Mouse (Mus musculus) monocyte, adult 5-6 weeks (primary cell): ENCODE measurements around the gene Zfp3. TPM values are rescaled to one million over a fixed set of nuclear protein-coding genes. Genes with fewer than 3 reads are reported as not detected.

Experiments used
- ATAC-seq: fragments of 153-309, 156-312 bp; replicated peaks from 2 replicates; pipeline ENCODE4 v1.8.0; 2017; ENCODE audit warnings: mild to moderate bottlenecking; ENCODE audit not compliant: low TSS enrichment, insufficient number of reproducible peaks, severe bottlenecking, poor library complexity, low FRiP score
- total RNA-seq: library from RNA; stranded (forward); fragments of 200-1000, 200-491, 200-594 nt; gene quantifications from 3 replicates; pipeline ENCODE4 v1.2.3, GENCODE M21; 2017

Zfp3 gene
- total RNA-seq, 1 experiment from 2014 or later, result 2.1 TPM

GRCm38 (mm10) chr11:70802208-70802864 lies 38.3 kb downstream of the Zfp3 start:
- no peak for ATAC-seq

- ATAC-seq, result no peak
Observed at GRCm38 (mm10) chr11:70802865-70803261, 38.9 kb downstream of the Zfp3 start.

DNA sequence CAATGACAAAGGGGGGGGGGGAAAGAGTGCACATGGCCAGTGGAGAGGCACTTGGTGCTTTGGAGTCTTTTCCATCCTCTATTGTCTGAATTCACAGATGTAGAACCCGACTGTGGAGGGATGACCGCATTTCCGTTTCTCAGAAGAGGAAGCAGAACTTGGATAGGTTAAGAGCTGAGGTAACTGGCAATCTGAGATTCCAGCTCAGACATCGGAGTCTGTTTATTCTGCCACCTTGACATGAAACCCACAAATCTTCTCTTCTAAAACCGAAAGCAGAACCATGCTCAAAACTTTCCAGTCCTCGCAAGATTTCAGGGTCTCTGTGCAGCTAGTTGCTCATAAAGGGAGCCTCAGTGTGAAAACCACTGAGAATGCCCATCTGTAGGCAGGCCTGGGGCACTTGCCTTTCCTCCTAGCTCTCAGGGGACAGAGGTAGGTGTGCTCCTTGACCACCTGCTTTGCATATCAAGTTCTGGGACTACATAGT lies 39.7 kb downstream of the Zfp3 start:
- peak; percentile 69 for ATAC-seq

GRCm38 (mm10) chr11:70804395-70804794 lies 40.4 kb downstream of the Zfp3 start:
- ATAC-seq, result no peak

- no peak for ATAC-seq
Observed at GRCm38 (mm10) chr11:70805641-70806175, 41.7 kb downstream of the Zfp3 start.

GRCm38 (mm10) chr11:70806697-70807096 lies 42.7 kb downstream of the Zfp3 start:
- ATAC-seq, result no peak

GRCm38 (mm10) chr11:70807630-70808029 lies 43.6 kb downstream of the Zfp3 start:
- ATAC-seq, result no peak

DNA sequence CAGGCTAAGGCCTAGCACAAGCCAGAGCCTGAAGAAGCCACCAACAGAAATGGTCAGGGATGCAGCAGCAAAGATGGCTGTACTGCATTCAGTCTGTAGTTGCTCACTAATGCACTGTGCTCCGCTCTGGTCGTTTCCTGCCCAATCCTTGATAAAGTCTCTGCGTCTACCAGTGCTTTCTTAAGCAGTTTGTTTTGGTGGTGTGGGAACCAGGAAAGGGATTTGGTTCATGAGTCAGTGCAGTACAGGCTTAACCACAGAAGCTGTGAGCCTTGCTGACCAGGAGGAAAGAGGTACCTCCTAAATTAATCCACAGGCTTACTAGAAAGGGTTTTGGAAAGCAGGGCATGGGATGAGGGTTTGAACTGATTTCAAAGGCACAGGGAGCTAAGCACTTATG lies 44.1 kb downstream of the Zfp3 start:
- no peak for ATAC-seq

DNA sequence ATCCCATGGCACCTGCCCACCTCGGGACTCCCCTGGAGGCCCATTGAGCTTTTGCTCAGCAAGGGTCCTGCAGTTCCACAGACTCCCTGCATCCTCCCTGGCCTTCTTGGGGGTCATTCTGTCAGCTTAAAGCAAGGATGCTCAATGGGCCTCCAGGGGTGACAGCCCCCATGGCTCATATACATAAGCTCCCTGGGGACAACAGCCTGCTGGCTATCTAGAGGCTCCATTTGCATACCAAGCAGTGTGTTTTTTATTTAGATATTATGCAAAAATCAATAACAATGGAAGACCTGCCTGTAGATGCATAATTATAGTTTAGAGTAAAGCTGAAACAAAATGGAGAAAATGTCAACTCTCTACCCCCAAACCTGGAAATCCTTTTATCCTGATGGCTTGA lies 45.0 kb downstream of the Zfp3 start:
- ATAC-seq, result no peak

DNA sequence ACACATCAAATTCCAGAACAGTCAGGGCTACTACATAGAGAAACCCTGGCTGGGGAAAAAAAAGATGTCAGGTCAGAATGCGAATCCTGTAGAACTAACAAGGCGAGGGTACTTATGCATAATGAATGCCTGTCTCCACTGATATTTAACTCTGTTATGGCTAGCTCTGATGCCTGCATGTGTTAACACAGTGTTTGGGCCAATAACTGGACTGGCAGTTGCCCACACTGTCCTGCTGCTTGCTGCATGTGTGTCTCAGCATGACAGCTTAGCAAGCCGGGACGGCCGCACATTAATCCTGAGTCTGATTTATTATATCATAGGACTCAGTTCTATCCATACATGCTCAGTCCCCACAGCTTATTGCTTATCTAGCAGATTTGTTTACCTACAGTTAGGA lies 47.0 kb downstream of the Zfp3 start:
- no peak for ATAC-seq

GRCm38 (mm10) chr11:70811471-70812240 lies 47.6 kb downstream of the Zfp3 start:
- ATAC-seq, result no peak

DNA sequence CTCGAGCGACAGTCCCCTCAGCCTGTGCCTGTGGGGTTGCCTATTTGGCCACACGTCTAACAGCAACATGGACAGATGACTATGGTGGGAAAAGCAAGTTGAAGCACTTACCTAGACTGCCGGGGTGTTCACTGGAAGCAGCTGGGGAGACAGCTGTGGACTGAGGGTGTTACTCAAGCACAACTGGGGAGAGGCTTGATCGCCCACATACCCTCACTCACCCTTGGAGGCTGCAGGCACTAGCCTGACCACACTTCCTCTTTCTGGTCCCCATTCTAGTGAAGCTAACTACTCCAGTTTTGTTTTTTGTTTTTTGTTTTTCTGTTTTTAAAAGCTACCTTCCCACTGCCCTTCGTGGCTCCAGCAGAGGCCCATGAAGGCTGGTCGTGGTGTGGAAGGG lies 48.4 kb downstream of the Zfp3 start, which contains the start of gene Scimp:
Gene Scimp (minus strand): TSS at position 222 of the 400 bp plus-strand sequence.
- peak; percentile 62 for ATAC-seq

DNA sequence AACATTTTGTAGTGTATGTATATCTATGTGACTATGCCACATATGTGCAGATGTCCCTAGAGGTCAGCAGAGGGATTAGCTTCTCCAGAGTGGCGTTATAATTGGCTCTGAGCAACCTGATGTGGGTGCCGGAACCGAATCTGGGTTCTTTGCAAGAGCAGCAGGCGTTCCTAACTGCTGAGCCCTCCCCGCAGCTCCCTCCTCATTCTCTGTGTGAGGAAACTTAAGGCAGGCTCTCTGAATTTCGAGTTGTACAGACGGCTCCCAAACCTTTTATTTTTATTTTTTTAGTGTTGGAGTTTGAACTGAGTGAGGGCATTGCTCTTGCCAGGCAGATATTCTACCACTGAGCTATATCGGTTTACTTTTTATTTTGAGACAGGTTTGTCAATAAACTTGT lies 51.1 kb downstream of the Zfp3 start:
- ATAC-seq, result no peak

DNA sequence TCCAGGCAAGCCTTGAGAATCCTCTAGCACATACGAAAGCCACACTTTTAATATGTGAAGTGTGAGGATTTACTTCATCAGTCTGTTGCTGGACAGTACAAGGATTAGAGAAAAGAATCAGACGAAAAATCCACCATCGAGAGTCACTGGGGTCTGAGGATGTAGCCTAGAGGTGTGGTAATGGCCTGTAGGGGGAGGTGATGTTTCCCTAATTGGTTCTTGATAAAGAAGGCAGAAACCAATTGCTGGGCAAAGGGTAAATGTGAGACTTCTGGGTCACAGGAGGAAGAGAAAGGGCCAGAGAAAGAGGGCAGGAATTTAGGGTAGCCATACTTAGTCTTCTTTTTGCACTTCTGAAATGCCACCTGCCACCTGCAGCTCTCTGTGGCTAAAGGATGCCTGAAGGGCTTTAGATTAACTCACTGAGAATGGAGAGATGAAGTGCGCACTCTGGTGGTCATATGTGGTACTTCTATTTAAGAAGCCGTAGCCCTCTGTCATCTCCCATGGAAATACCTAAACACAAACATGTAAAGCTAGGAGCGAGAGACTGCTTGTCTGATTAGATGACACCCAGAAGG lies 51.6 kb downstream of the Zfp3 start:
- peak; percentile 86 for ATAC-seq

- ATAC-seq, result no peak
Observed at GRCm38 (mm10) chr11:70816770-70817169, 52.8 kb downstream of the Zfp3 start.

DNA sequence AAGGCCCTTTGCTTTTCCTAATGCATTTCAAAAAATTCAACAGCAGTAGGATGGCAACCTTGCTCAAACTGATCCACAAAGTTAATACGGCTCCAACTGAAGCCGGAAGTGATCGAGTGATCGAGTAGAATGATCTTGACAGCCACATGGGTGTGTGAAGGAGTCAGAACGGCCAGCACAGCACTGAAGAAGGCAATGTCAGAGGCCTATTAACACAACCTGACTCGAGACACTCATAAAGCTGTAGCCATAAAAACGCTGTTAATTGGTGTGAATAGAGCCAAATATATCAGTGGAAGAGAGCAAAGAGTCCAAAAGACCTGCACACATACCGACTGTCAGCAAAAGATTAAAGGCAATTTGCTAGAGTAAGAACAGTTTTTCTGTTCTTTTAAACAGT lies 56.1 kb downstream of the Zfp3 start:
- ATAC-seq, result no peak

- no peak for ATAC-seq
Observed at GRCm38 (mm10) chr11:70821728-70822591, 58.0 kb downstream of the Zfp3 start.
